Mouse (Mus musculus) mesoderm, embryonic 11.5 days (tissue): ENCODE measurements around the gene Gstcd.
A peak's percentile ranks its signal among the peaks of the same experiment; 100 is the strongest.

ENCODE experiments used
- DNase-seq: peaks from one replicate; pipeline ENCODE4 v3.0.0-alpha.2; 2012; ENCODE audit warnings: low read depth, low spot score

Gstcd gene

GRCm38 (mm10) chr3:133091664-133092273 lies at the start of gene Gstcd, which contains the start of gene Ints12:
TSS of gene Gstcd (minus strand) at chr3:133092033.
TSS of gene Ints12 (plus strand) at chr3:133091840.
- DNase-seq = peak; percentile 97

GRCm38 (mm10) chr3:133132611-133133010 lies 40.8 kb upstream of the Gstcd start:
- no peak for DNase-seq

- no peak for DNase-seq
These were observed 39.5 kb upstream of the Gstcd start for GRCm38 (mm10) chr3:133131372-133131771.

GRCm38 (mm10) chr3:133113281-133113680 lies 21.4 kb upstream of the Gstcd start:
- DNase-seq = no peak

GRCm38 (mm10) chr3:133111741-133112140 lies 19.9 kb upstream of the Gstcd start:
- peak; percentile 47 for DNase-seq

GRCm38 (mm10) chr3:133109844-133110243 lies 18.0 kb upstream of the Gstcd start:
- DNase-seq = no peak

- no peak for DNase-seq
These were observed 16.9 kb upstream of the Gstcd start for GRCm38 (mm10) chr3:133108731-133109130.

- DNase-seq = no peak
These were observed 12.6 kb upstream of the Gstcd start for GRCm38 (mm10) chr3:133104436-133104835.

- DNase-seq = no peak
These were observed 11.9 kb upstream of the Gstcd start for GRCm38 (mm10) chr3:133103768-133104167.

GRCm38 (mm10) chr3:133098909-133099308 lies 7.1 kb upstream of the Gstcd start:
- DNase-seq = no peak

GRCm38 (mm10) chr3:133098336-133098735 lies 6.5 kb upstream of the Gstcd start:
- no peak for DNase-seq

GRCm38 (mm10) chr3:133097936-133098335 lies 6.1 kb upstream of the Gstcd start:
- no peak for DNase-seq

GRCm38 (mm10) chr3:133094305-133094704 lies 2.5 kb upstream of the Gstcd start:
- DNase-seq = no peak

- no peak for DNase-seq
These were observed 1.1 kb upstream of the Gstcd start for GRCm38 (mm10) chr3:133092936-133093335.

- DNase-seq = no peak
These were observed 531 bp upstream of the Gstcd start for GRCm38 (mm10) chr3:133092274-133092853.

- DNase-seq = no peak
These were observed 641 bp downstream of the Gstcd start for GRCm38 (mm10) chr3:133091121-133091663.

GRCm38 (mm10) chr3:133090247-133091120 lies 1.3 kb downstream of the Gstcd start:
- DNase-seq = peak; percentile 6

GRCm38 (mm10) chr3:133085858-133086257 lies 6.0 kb downstream of the Gstcd start:
- DNase-seq = peak; percentile 38

GRCm38 (mm10) chr3:133082736-133083135 lies 9.1 kb downstream of the Gstcd start:
- no peak for DNase-seq

- DNase-seq = no peak
These were observed 16.3 kb downstream of the Gstcd start for GRCm38 (mm10) chr3:133075560-133075959.

- DNase-seq = no peak
These were observed 39.8 kb downstream of the Gstcd start for GRCm38 (mm10) chr3:133052068-133052467.

- no peak for DNase-seq
These were observed 58.6 kb downstream of the Gstcd start for GRCm38 (mm10) chr3:133033145-133033755.
